Mouse (Mus musculus): ENCODE measurements around the gene Mta3.
"Not testable (repeated sequence)": the region's sequence is repeated elsewhere in the genome, so short reads cannot be mapped to it uniquely, and the experiment has no call there.

The Mta3 gene

GRCm38 (mm10) chr17:83708891-83709290, 2.9 kb downstream of the Mta3 start:
- DNase-seq (ENCODE audit: low spot score in 2 of 2), result no peak

GRCm38 (mm10) chr17:83709517-83709916, 3.6 kb downstream of the Mta3 start:
- DNase-seq (ENCODE audit: low spot score in 2 of 2), result not testable (repeated sequence)

GRCm38 (mm10) chr17:83710639-83711038, 4.7 kb downstream of the Mta3 start:
- DNase-seq (ENCODE audit: low spot score in 2 of 2), result no peak

- no peak for DNase-seq (ENCODE audit: low spot score in 2 of 2)
Measured at GRCm38 (mm10) chr17:83712341-83712740, 6.4 kb downstream of the Mta3 start.

GRCm38 (mm10) chr17:83720449-83720848, 14.5 kb downstream of the Mta3 start:
- DNase-seq (ENCODE audit: low spot score in 2 of 2), result no peak

GRCm38 (mm10) chr17:83721157-83721556, 15.2 kb downstream of the Mta3 start:
- no peak for DNase-seq (ENCODE audit: low spot score in 2 of 2)

- DNase-seq (ENCODE audit: low spot score in 2 of 2), result no peak
Measured at GRCm38 (mm10) chr17:83723064-83723463, 17.1 kb downstream of the Mta3 start.

- no peak for DNase-seq (ENCODE audit: low spot score in 2 of 2)
Measured at GRCm38 (mm10) chr17:83726496-83726895, 20.5 kb downstream of the Mta3 start.

- no peak for DNase-seq (ENCODE audit: low spot score in 2 of 2)
Measured at GRCm38 (mm10) chr17:83727707-83728106, 21.7 kb downstream of the Mta3 start.

- DNase-seq (ENCODE audit: low spot score in 2 of 2), result no peak
Measured at GRCm38 (mm10) chr17:83729029-83729428, 23.1 kb downstream of the Mta3 start.

- peak; percentile 65 to 77 for DNase-seq (ENCODE audit: low spot score in 2 of 2)
Measured at GRCm38 (mm10) chr17:83730123-83730522, 24.2 kb downstream of the Mta3 start.

- DNase-seq (ENCODE audit: low spot score in 2 of 2), result peak; percentile 86 to 92
Measured at GRCm38 (mm10) chr17:83732166-83732629, 26.2 kb downstream of the Mta3 start.

- DNase-seq (ENCODE audit: low spot score in 2 of 2), result peak; percentile 76 to 82
Measured at GRCm38 (mm10) chr17:83732801-83733200, 26.8 kb downstream of the Mta3 start.

- DNase-seq (ENCODE audit: low spot score in 2 of 2), result no peak
Measured at GRCm38 (mm10) chr17:83736701-83737100, 30.7 kb downstream of the Mta3 start.

GRCm38 (mm10) chr17:83737775-83738174, 31.8 kb downstream of the Mta3 start:
- no peak for DNase-seq (ENCODE audit: low spot score in 2 of 2)

GRCm38 (mm10) chr17:83740135-83740676, 34.2 kb downstream of the Mta3 start:
- DNase-seq (ENCODE audit: low spot score in 2 of 2), result no peak

- DNase-seq (ENCODE audit: low spot score in 2 of 2), result no peak
Measured at GRCm38 (mm10) chr17:83741243-83741642, 35.3 kb downstream of the Mta3 start.

GRCm38 (mm10) chr17:83744231-83744824, 38.4 kb downstream of the Mta3 start:
- no peak for DNase-seq (ENCODE audit: low spot score in 2 of 2)

- DNase-seq (ENCODE audit: low spot score in 2 of 2), result no peak
Measured at GRCm38 (mm10) chr17:83747405-83748160, 41.6 kb downstream of the Mta3 start.

- no peak for DNase-seq (ENCODE audit: low spot score in 2 of 2)
Measured at GRCm38 (mm10) chr17:83750216-83750950, 44.4 kb downstream of the Mta3 start.

- no peak for DNase-seq (ENCODE audit: low spot score in 2 of 2)
Measured at GRCm38 (mm10) chr17:83753112-83753899, 47.3 kb downstream of the Mta3 start.
